Mouse (Mus musculus) liver, embryonic 15.5 days (tissue): ENCODE measurements around the gene Mup19. TPM values are rescaled to one million over a fixed set of nuclear protein-coding genes. Genes with fewer than 3 reads are reported as not detected.
"Not testable (repeated sequence)": the region's sequence is repeated elsewhere in the genome, so short reads cannot be mapped to it uniquely, and the experiment has no call there.

Experiments used
- ATAC-seq: fragments of 200-750 bp; cut with Nextera tagmentation; 2 replicates; pipeline ENCODE4 v1.8.0; 2017; ENCODE audit warnings: moderate number of reproducible peaks, mild to moderate bottlenecking, moderate library complexity; ENCODE audit not compliant: insufficient read depth
- H3K27ac ChIP-seq: fragments of 300-500 bp; sonication (generic); replicated peaks from 2 replicates; pipeline ENCODE4 v1.5.1; 2015; ENCODE audit warnings: mild to moderate bottlenecking, inconsistent platforms
- H3K27me3 ChIP-seq: fragments of 300-500 bp; sonication (generic); 2 replicates; pipeline ENCODE4 v1.6.1; 2015; ENCODE audit warnings: mild to moderate bottlenecking, inconsistent platforms
- H3K36me3 ChIP-seq: fragments of 300-500 bp; sonication (generic); replicated peaks from 2 replicates; pipeline ENCODE4 v1.6.1; 2015; ENCODE audit warnings: moderate library complexity, mild to moderate bottlenecking, inconsistent platforms
- H3K4me1 ChIP-seq: fragments of 300-500 bp; sonication (generic); replicated peaks from 2 replicates; pipeline ENCODE4 v1.6.1; 2015; ENCODE audit warnings: inconsistent platforms
- H3K4me2 ChIP-seq: fragments of 300-500 bp; sonication (generic); 2 replicates; pipeline ENCODE4 v1.6.1; 2015; ENCODE audit warnings: moderate library complexity, mild to moderate bottlenecking, inconsistent platforms
- H3K4me3 ChIP-seq: fragments of 300-500 bp; sonication (generic); replicated peaks from 2 replicates; pipeline ENCODE4 v1.5.1; 2015; ENCODE audit warnings: mild to moderate bottlenecking, inconsistent platforms
- H3K9ac ChIP-seq: fragments of 300-500 bp; sonication (generic); 2 replicates; pipeline ENCODE4 v1.6.1; 2015; ENCODE audit warnings: moderate library complexity, mild to moderate bottlenecking, inconsistent platforms
- H3K9me3 ChIP-seq: fragments of 300-500 bp; sonication (generic); replicated peaks from 2 replicates; pipeline ENCODE4 v1.6.1; 2016; ENCODE audit warnings: inconsistent platforms
- WGBS: fragments of 180-500 bp; shearing (Covaris S2); methylation state at CpG from one replicate; pipeline ENCODE4 v1.1.7; 2015; ENCODE audit warnings: mixed read lengths; ENCODE audit not compliant: insufficient replicate concordance; 5-methylcytosine and 5-hydroxymethylcytosine counted together
- polyA plus RNA-seq: library from polyadenylated mRNA; unstranded; fragments of >200 nt; fragmentation: Nextera tagmentation; extraction: Ambion mirVana; gene quantifications from 2 replicates; pipeline ENCODE4 v1.2.1, GENCODE M21; 2015

Mup19 gene
- polyA plus RNA-seq, result not detected in 2 replicates

DNA sequence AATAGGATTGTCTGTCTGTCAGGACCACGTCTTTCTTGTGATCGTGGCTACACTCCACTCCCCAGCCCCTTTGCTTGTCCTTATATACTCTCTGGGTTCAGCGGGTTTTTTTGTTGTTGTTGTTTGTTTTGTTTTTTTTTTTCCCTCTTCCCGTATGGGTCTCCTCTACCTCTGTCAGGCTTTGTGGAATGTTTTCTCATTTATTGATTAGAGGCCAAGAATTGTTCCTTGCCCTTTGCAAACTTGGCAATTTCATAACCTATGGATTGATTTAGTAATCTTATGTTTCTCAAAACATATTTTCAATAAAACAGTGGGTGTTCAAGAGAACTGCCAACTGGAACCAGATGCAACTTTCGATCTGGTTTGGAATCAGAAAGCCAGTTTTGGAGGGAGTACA, at the start of gene Mup19:
TSS of gene Mup19 (minus strand) at position 101 of the 400 bp plus-strand sequence.
- not testable (repeated sequence) for H3K4me2 ChIP-seq, H3K36me3 ChIP-seq, H3K4me3 ChIP-seq, ATAC-seq, H3K27ac ChIP-seq, H3K27me3 ChIP-seq, H3K4me1 ChIP-seq, H3K9me3 ChIP-seq, H3K9ac ChIP-seq
- WGBS, result 50% methylated on average over 1 of the region's 5 CpGs

DNA sequence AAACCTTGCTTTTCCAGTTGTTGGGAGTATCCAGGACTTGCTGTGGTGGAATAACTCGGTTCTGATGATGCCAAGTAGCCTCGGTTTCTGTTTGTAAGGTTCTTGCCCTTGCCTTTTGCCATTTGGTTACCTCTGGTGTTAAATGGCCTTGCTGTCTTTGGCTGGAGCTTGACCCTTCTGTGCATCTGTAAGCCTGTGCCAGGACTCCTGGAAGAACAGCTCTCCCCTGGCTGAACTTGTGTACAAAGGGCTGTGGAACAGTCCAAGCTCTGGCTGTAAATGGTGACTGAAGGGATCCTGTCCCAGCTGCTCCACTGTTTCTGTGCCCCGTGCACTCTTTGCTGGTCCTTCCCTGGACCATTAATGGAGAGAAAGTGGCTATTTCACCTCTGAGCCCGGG, 47.1 kb upstream of the Mup19 start:
- Histone ChIP-seq H3K4me1 (no peaks in the 10 kb centered on the region), H3K4me2 (no peak overlapping the region), H3K36me3 (no peaks in the 10 kb centered on the region), H3K4me3 (no peak overlapping the region), H3K27ac (no peak overlapping the region), H3K9me3 (no peaks in the 10 kb centered on the region), H3K27me3 (no peaks in the 10 kb centered on the region), H3K9ac (no peak overlapping the region)
- no peak for ATAC-seq
- WGBS, result 43% methylated on average over 4 of the region's 4 CpGs

DNA sequence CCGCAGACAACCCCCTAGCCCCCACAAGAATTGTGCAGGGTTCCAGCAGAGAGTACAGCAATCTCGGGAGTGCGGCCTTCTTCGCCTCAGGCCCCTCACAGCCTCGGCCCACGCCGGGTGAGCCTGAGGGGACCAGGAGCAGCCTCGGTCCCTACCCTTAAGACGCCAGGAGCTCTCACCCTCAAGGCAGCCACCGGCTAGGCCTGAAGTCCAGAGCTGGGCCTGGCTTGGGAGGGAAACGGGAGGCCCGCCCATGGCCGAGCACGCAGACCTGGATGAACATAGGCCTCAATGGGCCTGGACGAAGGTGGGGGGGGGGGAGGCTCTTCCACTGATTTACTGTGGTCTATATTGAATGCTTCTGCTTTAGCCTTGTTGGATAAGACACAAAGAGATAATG, 41.1 kb upstream of the Mup19 start:
- H3K27ac ChIP-seq, result no peak overlapping the region
- H3K4me2 ChIP-seq, result no peak overlapping the region
- 75% methylated on average over 15 of the region's 15 CpGs for WGBS
- H3K4me3 ChIP-seq, result no peak overlapping the region
- H3K9me3 ChIP-seq, result peaks cover 13% of the 10 kb centered on the region; the same call in 1 of the 2 replicates
- no peaks in the 10 kb centered on the region for H3K27me3 ChIP-seq
- no peak for ATAC-seq
- no peak overlapping the region for H3K9ac ChIP-seq
- no peaks in the 10 kb centered on the region for H3K4me1 ChIP-seq
- H3K36me3 ChIP-seq, result no peaks in the 10 kb centered on the region

DNA sequence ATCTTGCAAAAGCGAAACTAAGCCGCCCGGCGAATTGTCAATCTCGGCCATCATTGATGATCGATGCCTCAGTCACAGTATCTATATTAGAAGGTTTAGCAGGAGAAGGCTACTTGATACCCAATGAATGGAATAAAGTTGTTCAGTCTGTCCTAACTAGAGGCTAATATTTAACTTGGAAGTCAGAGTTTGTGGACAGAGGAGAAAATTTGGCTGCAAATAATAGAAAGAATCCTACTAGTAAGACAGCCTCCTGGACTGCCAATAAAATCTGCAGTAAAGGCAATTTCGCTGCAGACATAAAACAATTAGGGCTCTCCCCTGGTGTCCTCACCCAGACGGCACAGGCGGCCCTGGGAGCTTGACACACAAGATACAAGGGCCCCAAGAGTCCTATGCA, 40.5 kb upstream of the Mup19 start:
- not testable (repeated sequence) for H3K27me3 ChIP-seq, H3K9ac ChIP-seq, H3K4me1 ChIP-seq, H3K27ac ChIP-seq, H3K4me2 ChIP-seq, H3K4me3 ChIP-seq, ATAC-seq, H3K36me3 ChIP-seq
- H3K9me3 ChIP-seq, result peaks cover 13% of the 10 kb centered on the region; the same call in 1 of the 2 replicates
- 76% methylated on average over 9 of the region's 9 CpGs for WGBS

DNA sequence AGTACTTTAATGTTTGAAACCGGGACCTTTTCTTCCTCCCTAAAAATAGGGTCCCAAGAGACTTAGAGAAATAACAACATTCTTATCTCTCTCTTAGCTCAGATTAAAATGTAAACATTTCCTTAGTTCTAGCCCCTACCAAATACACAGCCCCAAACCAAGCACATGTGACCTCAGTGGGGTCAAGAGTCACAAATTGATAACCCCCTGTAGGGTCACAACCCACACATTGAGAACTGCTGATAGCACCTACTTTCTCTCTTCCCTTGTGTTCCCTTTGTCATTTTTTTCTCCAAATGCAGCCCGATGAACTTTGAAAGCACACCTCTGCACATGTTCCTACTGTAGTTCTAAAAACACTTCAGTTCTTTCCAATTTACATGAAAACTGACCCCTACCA, 33.5 kb upstream of the Mup19 start:
- Histone ChIP-seq H3K27me3 (no peaks in the 10 kb centered on the region), H3K4me3 (no peak overlapping the region), H3K27ac (no peak overlapping the region), H3K9me3 (no peaks in the 10 kb centered on the region; the same call in 1 of the 2 replicates), H3K36me3 (no peaks in the 10 kb centered on the region), H3K4me2 (no peak overlapping the region), H3K4me1 (no peaks in the 10 kb centered on the region), H3K9ac (no peak overlapping the region)
- 45% methylated on average over 2 of the region's 2 CpGs for WGBS
- no peak for ATAC-seq

DNA sequence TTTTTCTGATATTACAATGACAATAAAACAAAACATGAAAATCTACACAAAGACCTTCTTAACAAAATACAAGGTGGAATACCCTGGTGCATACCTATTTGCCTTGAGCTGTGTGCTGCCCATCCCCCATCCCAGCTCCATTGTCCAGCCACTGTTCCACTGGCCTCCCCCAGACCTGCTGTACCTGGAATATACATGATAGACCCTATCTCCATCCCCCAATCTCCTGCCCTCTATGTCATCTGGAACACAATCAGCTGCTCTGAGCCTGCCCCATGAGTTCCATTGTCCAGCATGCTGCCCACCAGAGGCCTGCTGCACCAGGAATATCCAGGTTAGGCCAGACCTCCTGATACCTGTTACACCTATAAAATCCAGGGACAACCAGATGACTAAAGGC, 31.4 kb upstream of the Mup19 start:
- no peak overlapping the region for H3K4me3 ChIP-seq
- H3K9ac ChIP-seq, result no peak overlapping the region
- peaks cover 6% of the 10 kb centered on the region for H3K27me3 ChIP-seq
- no peak overlapping the region for H3K4me2 ChIP-seq
- H3K36me3 ChIP-seq, result no peaks in the 10 kb centered on the region
- H3K9me3 ChIP-seq, result peaks cover 4% of the 10 kb centered on the region; the same call in 1 of the 2 replicates
- H3K4me1 ChIP-seq, result no peaks in the 10 kb centered on the region
- no peak for ATAC-seq
- no peak overlapping the region for H3K27ac ChIP-seq

DNA sequence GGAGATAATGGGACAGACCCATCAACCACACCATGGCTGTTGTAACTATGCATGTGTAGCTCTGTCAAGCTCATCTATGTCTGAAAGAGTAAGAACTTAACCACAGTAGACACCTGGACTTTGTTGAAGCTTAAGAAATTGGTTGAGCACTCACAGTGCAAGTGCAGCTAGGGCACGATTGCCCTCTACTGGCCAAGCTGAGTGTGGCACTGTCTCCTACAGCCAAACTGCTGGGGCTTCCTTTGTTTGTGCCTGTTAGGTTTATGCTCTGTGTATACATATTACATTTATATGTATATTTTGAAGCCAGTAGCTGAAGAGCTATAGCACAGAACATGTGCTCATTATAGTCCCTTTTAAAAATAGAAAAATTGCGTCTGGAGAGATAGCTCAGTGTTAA, 29.1 kb upstream of the Mup19 start:
- 13% methylated on average over 2 of the region's 2 CpGs for WGBS
- not testable (repeated sequence) for H3K9ac ChIP-seq, H3K27me3 ChIP-seq, H3K4me3 ChIP-seq, H3K9me3 ChIP-seq, ATAC-seq, H3K27ac ChIP-seq, H3K4me2 ChIP-seq, H3K36me3 ChIP-seq, H3K4me1 ChIP-seq

DNA sequence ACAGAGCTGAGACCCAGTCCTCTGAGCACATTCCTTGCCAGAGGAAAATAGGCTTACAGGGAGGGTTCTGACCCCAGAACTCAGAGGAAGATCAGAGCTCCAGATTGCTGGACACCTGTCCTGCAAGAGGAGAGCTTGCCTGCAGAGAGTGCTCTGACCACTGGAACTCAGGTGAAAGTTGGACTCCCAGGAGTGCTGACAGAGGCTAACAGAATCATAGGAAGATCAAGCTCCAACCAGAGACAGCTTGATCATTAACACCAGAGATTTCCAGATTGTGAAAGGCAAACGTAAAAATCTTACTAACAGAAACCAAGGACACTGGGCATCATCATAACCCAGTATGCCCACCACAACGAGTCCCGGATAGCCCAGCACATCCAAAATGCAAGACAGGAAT, 26.9 kb upstream of the Mup19 start:
- H3K27me3 ChIP-seq, ATAC-seq, H3K4me2 ChIP-seq, H3K36me3 ChIP-seq, H3K9me3 ChIP-seq, H3K27ac ChIP-seq, H3K4me3 ChIP-seq, H3K9ac ChIP-seq, H3K4me1 ChIP-seq: not testable (repeated sequence)
- 57% methylated on average over 3 of the region's 3 CpGs for WGBS

DNA sequence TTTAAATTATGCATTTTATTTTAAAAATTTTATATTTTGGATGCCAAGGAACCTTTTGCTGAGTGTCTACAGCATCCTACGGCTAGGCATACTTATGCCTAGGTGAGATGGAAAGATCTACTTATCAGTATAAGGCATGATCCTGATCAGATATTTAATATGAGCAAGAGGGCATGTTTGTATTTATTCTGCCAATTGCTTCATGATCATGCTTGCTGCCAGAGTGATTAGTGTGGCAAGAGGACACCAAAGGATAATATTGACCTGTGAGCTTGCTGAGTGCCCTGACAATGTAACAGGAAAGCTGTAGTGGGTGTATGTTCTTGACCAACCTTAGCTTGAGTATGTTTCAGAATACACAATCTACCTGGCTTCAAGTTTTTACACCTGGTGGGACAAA, 7.6 kb upstream of the Mup19 start:
- H3K9me3 ChIP-seq, H3K4me2 ChIP-seq, H3K27ac ChIP-seq, H3K4me3 ChIP-seq, H3K27me3 ChIP-seq, H3K9ac ChIP-seq, H3K36me3 ChIP-seq, ATAC-seq, H3K4me1 ChIP-seq: not testable (repeated sequence)
- 77% methylated on average over 1 of the region's 1 CpGs for WGBS

DNA sequence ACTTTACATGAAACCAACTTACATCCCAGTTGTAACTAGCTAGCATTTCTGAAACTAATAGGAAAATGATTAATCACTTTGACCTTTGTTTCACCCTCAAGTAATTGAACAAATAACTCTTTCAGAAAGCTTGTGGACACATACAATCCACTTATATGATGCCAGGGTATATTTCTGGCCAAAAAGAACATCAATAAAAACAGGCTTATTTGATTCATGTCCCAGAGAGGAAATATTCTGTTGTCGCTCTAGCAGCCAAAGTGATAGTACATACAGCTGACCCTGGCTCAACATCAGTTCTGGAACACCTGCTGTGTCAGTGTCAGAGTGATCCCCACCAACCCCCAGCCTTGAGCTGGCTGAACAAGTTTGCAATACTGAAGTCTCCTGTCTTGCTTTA, 2.2 kb upstream of the Mup19 start:
- not testable (repeated sequence) for H3K27ac ChIP-seq, H3K27me3 ChIP-seq, H3K9me3 ChIP-seq, H3K4me1 ChIP-seq, H3K36me3 ChIP-seq, ATAC-seq, H3K4me3 ChIP-seq, H3K4me2 ChIP-seq, H3K9ac ChIP-seq
- 63% methylated on average over 1 of the region's 1 CpGs for WGBS
